Mouse (Mus musculus): ENCODE data around the gene Idh2.
"Not testable (repeated sequence)": the region's sequence is repeated elsewhere in the genome, so short reads cannot be mapped to it uniquely, and the experiment has no call there.

Idh2 gene

DNA sequence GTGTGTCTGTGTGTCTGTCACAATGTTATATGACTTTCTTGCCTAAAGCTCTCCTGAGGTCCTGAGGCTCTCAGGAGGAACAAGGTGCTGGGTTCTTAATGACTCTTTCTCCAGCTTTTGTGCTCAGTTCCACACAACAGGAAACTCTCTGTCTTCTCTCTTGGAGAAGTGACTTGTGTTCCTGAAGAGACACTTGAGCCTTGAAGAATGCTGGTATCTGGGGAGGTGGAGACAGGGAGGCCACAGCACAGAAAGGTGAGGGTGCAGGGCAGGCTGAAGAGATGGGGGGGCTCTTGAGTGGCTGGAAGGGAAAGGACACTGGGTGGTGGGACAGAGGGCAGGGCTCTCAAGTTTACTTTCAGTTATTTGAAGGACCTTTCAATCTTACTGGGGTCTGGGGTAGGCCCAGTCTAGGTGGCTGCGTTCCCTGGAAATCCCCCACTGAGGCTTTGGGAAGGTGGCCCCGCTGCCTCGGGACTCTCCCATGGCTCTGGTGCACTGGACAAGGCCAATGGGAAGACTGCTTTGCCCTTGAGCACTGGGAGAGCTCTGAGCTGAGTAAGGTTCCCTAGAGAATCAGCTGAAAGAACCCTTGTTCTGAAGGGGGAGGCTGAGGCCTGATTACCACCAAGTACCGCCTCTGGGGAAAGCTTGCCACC is 56.7 kb downstream of the Idh2 start:
- DNase-seq, result no peak

DNA sequence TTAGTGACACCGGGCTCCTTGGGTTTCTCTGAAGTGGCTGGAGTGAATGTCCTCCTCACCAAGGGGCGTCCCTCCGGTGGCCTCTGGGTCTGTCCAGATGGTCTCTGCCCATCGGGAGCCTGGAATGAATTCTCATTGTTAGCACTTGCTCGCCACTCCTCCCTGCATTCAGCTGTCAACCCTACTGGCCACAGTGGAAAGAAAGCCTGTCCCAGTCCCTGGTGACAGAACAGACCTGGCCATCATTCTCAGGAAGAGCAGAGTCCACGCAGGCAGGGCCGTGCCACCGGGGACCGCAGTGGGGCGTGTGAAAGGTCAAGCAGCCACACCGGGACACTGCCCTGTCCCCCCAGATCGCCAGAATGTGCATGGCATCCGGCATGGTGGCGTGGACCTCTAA is 57.4 kb downstream of the Idh2 start:
- no peak for DNase-seq

DNA sequence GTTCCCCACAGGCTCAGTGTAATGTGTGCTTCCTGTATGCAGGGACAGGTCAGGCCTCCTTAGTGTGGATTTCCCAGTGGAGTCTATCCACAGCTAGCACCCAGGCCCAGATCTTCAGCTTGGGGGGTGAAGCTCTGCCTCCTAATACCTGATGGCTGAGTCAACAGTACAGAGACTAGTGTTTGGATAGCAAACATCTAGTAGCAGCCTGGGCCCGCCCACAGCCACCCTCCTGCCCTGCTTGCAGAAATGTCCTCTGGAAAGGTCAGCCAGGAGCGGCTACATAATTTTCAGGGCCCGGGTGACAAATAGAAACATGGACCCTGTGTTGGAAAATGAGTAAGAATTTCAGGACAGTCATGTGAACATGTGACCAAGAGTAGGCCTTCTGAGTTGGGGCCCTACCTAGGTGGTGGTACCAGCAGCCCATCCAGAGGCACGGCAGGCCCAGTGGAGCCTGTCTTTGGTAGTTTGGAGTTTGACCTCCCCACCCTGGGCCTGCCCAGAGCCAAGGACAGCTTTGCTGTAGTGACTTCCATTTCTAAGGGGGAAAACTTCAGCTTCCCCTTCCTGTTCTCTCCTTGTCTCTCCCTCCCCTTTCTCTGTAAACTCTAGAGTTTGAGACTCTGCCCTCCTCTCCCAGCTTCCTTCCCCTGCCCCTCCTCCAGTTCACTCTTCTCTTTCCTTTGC is 58.0 kb downstream of the Idh2 start:
- peak; percentile 87 for DNase-seq

DNA sequence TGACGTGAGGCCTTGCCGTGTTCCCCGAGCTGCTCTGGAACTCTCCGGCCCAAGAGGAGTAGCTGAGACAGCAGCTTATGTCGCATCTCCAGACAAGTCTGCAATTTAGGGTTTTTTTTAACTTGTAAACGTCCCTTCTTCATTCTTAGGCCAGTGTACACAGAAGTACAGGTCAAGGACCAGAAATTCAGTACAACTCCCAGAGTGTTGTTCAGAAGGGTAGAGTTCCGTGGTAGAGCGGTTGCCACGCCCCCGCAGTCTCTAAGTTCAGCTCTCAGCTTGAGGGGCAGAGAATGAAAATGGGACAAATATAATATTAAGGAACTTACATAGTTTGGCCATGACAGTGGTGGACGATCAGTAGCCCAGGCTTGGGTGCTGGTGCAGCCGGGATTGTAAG is 59.4 kb downstream of the Idh2 start:
- no peak for DNase-seq

DNA sequence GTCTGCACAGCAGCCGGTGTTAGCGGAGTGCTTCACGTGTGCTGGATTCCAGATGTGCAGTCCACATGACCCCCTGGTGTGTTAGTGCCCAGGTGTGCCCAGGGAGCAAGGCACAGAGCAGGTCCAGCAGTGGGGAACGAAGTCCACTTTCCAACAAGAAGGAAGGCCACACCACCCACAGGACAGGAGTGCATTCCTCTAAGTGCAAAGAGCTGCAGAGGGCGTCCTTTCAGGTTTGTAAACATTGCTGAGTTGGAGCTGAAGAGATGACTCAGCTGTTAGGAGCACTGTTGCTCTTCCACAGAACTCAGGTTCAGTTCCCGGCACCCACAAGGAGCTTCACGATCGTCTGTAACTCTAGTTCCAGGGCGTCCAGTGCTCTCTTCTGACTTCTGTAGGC is 62.0 kb downstream of the Idh2 start:
- peak; percentile 75 for DNase-seq

DNA sequence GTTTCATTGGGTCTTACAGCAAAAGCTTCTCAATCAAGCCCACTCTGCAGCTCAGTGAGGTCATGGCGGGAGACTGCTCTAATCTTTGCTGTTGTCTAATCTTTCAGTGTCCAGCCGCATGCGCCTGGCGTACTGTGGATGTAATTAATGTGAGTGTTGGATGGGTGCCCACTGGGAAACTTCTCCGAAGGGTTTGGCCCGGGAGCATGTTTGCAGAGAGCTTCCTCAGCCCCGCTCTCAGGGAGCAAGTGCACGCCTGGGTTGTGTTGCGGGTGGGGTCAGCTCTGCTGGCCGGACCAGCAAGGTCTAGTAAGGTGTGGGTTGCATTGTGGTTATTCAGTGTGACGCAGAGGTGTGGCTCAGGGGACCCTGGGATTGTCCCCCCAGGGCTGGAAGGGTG is 62.9 kb downstream of the Idh2 start:
- peak; percentile 66 for DNase-seq

DNA sequence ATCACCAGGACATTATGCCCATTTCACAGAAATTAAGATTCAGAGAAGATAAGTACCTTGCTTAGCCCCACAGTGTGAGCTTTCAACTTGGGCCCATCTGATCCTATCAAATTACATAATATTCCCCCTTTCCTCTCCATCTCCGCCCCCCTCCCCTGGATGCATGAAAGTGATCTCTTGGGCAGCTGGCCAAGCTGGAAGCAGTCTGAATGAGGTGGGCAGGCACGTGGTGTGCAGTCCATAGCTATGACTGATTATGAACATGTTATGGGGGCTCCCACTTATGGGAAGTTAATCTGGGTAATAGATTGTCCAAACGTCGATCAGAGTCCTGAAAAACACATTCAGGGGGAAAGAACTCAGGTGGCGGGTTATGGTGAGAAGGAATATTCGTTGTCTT is 63.4 kb downstream of the Idh2 start:
- no peak for DNase-seq

DNA sequence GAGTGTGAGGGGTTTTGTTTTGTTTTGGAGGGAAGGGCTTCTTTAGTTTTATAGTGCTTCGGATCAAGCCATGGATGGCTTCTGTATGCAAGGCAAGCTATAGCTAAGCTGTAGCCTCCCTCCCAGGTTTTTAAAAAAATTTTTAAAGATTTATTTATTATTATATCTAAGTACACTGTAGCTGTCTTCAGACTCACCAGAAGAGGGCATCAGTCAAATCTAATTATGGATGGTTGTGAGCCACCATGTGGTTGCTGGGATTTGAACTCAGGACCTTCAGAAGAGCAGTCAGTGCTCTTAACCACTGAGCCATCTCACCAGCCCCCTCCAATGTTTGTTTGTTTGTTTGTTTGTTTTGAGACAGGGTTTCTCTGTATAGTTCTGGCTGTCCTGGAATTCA is 64.8 kb downstream of the Idh2 start:
- DNase-seq, result not testable (repeated sequence)

DNA sequence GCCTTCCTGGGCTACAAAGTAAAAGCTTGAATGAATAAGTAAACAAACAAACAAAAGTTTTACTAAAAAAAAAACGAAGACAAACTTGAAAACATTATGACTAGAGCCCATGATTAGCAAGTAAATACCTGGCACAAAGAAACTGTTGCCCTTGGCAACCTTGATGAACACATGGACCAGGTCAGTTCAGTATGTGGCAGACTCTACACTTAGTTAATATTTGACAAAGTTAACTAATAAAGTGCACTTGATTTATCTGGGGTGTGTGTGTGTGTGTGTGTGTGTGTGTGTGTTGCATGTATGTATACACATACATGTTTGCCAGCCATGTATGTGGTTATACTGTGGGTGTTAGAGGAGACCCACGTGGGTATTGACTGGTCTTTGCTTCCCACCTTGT is 65.4 kb downstream of the Idh2 start:
- no peak for DNase-seq

DNA sequence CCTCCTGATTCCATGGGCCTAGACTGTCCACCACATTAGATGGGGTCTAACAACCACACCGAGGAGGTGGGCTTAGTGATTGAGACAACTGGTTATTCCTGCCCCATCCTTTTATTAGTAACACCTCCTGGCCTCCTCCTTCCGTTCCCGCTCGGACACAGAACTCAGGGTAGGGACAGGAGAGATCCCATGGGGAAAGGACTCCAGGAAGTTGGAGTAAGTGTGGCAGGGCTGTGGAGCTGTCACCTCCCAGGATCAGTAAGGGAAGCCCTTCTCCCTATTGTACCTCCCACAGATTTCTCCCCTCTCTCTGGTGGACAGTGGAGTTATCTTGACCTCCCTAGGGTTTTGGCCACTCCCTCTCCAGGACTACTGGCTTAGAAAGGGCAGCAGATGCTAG is 68.2 kb downstream of the Idh2 start:
- no peak for DNase-seq
